Mouse (Mus musculus) ZHBTc4 (cell line): ENCODE data around the gene A430033K04Rik.

Experiments
- DNase-seq: peaks from one replicate; pipeline ENCODE4 v3.0.0-alpha.2; 2011; ENCODE audit warnings: low read depth, low spot score

Gene A430033K04Rik

GRCm38 (mm10) chr5:138622645-138623477 is at the start of gene A430033K04Rik:
TSS of gene A430033K04Rik (plus strand) at chr5:138622859.
- peak; percentile 96 for DNase-seq

GRCm38 (mm10) chr5:138587396-138587795 is 35.3 kb upstream of the A430033K04Rik start:
- no peak for DNase-seq

GRCm38 (mm10) chr5:138618353-138618752 is 4.3 kb upstream of the A430033K04Rik start:
- peak; percentile 68 for DNase-seq

- DNase-seq = peak; percentile 99
These were observed 3.2 kb upstream of the A430033K04Rik start, which contains the start of gene Zfp68 for GRCm38 (mm10) chr5:138619211-138620128. TSS of gene Zfp68 (minus strand) at chr5:138619761.

- peak; percentile 34 for DNase-seq
These were observed 1.8 kb upstream of the A430033K04Rik start for GRCm38 (mm10) chr5:138620836-138621235.

GRCm38 (mm10) chr5:138623478-138623875 is 818 bp downstream of the A430033K04Rik start:
- no peak for DNase-seq

- DNase-seq = no peak
These were observed 13.8 kb downstream of the A430033K04Rik start for GRCm38 (mm10) chr5:138636486-138636885.

- DNase-seq = no peak
These were observed 18.4 kb downstream of the A430033K04Rik start for GRCm38 (mm10) chr5:138641081-138641480.

GRCm38 (mm10) chr5:138641761-138642160 is 19.1 kb downstream of the A430033K04Rik start:
- no peak for DNase-seq

- DNase-seq = no peak
These were observed 30.3 kb downstream of the A430033K04Rik start for GRCm38 (mm10) chr5:138652911-138653310.

- DNase-seq = peak; percentile 53
These were observed 34.0 kb downstream of the A430033K04Rik start for GRCm38 (mm10) chr5:138656477-138657156.

- no peak for DNase-seq
These were observed 34.7 kb downstream of the A430033K04Rik start for GRCm38 (mm10) chr5:138657407-138657806.

GRCm38 (mm10) chr5:138657854-138658253 is 35.2 kb downstream of the A430033K04Rik start:
- DNase-seq = peak; percentile 65

- peak; percentile 76 for DNase-seq
These were observed 36.3 kb downstream of the A430033K04Rik start for GRCm38 (mm10) chr5:138658922-138659321.

- DNase-seq = no peak
These were observed 60.5 kb downstream of the A430033K04Rik start for GRCm38 (mm10) chr5:138683023-138683766.

GRCm38 (mm10) chr5:138683821-138684220 is 61.2 kb downstream of the A430033K04Rik start:
- DNase-seq = no peak

GRCm38 (mm10) chr5:138687453-138687852 is 64.8 kb downstream of the A430033K04Rik start:
- no peak for DNase-seq

- DNase-seq = no peak
These were observed 66.6 kb downstream of the A430033K04Rik start for GRCm38 (mm10) chr5:138689254-138689653.

GRCm38 (mm10) chr5:138692936-138693570 is 70.4 kb downstream of the A430033K04Rik start:
- DNase-seq = peak; percentile 92

GRCm38 (mm10) chr5:138694036-138694435 is 71.4 kb downstream of the A430033K04Rik start:
- DNase-seq = peak; percentile 93
